Mouse (Mus musculus) kidney, postnatal 0 days (tissue): ENCODE measurements around the gene Mrps18b. TPM values are rescaled to one million over a fixed set of nuclear protein-coding genes. Genes with fewer than 3 reads are reported as not detected.

ENCODE experiments used
- ATAC-seq: fragments of 200-750 bp; cut with Nextera tagmentation; replicated peaks from 2 replicates; pipeline ENCODE4 v1.8.0; 2017; ENCODE audit warnings: low read depth, moderate number of reproducible peaks, moderate TSS enrichment, moderate library complexity; ENCODE audit not compliant: low FRiP score
- DNase-seq: peaks from one replicate; pipeline ENCODE4 v3.0.0-alpha.2; 2016; ENCODE audit warnings: low spot score
- H3K27ac ChIP-seq: fragments of 300-500 bp; sonication (generic); 2 replicates; pipeline ENCODE4 v1.5.1; 2014; ENCODE audit warnings: mild to moderate bottlenecking
- H3K27me3 ChIP-seq: fragments of 300-500 bp; sonication (generic); 2 replicates; pipeline ENCODE4 v1.6.1; 2014; ENCODE audit warnings: low read length, mixed read lengths; ENCODE audit not compliant: insufficient read depth
- H3K36me3 ChIP-seq: fragments of 300-500 bp; sonication (generic); 2 replicates; pipeline ENCODE4 v1.6.1; 2014; ENCODE audit warnings: low read length, mixed read lengths; ENCODE audit not compliant: insufficient read depth
- H3K4me1 ChIP-seq: fragments of 300-500 bp; sonication (generic); replicated peaks from 2 replicates; pipeline ENCODE4 v1.6.1; 2014; ENCODE audit warnings: antibody characterized with exemption, low read length, mixed read lengths; ENCODE audit not compliant: insufficient read depth
- H3K4me2 ChIP-seq: fragments of 300-500 bp; sonication (generic); 2 replicates; pipeline ENCODE4 v1.6.1; 2014; ENCODE audit warnings: mild to moderate bottlenecking, low read length, moderate library complexity, mixed read lengths
- H3K4me3 ChIP-seq: fragments of 300-500 bp; sonication (generic); replicated peaks from 2 replicates; pipeline ENCODE4 v1.5.1; 2014; ENCODE audit warnings: low read depth, low read length
- H3K9ac ChIP-seq: fragments of 300-500 bp; sonication (generic); 2 replicates; pipeline ENCODE4 v1.6.1; 2014; ENCODE audit warnings: low read depth, low read length
- H3K9me3 ChIP-seq: fragments of 300-500 bp; sonication (generic); replicated peaks from 2 replicates; pipeline ENCODE4 v1.6.1; 2016; ENCODE audit warnings: low read length, inconsistent platforms, mixed read lengths
- CTCF ChIP-seq: IDR thresholded peaks from 2 replicates; pipeline ENCODE4 v1.5.1; 2016; ENCODE audit warnings: antibody characterized with exemption, low read depth, mild to moderate bottlenecking, moderate library complexity
- WGBS: fragments of 180-500 bp; shearing (Covaris S2); extraction: QIAGEN DNeasy Blood & Tissue Kit; methylation state at CpG from one replicate; pipeline ENCODE4 v1.1.7; 2014; 5-methylcytosine and 5-hydroxymethylcytosine counted together
- polyA plus RNA-seq: library from polyadenylated mRNA; unstranded; fragments of >200 nt; fragmentation: Nextera tagmentation; extraction: Ambion mirVana; gene quantifications from 2 replicates; pipeline ENCODE4 v1.2.1, GENCODE M21; 2015

Mrps18b gene
- polyA plus RNA-seq, 1 experiment from 2014 or later, result 94.7 TPM

- DNase-seq (peak; percentile 53), ATAC-seq (no peak)
- H3K27ac ChIP-seq, result peak overlapping the region; percentile 96
- 6% methylated on average over 26 of the region's 26 CpGs for WGBS
- H3K9me3 ChIP-seq, result no peaks in the 10 kb centered on the region
- peak; percentile 32; the same call in 1 of the 2 replicates for TF ChIP-seq CTCF
- peak overlapping the region; percentile 94 for H3K4me2 ChIP-seq
- no peaks in the 10 kb centered on the region for H3K36me3 ChIP-seq
- peak overlapping the region; percentile 61 for H3K4me3 ChIP-seq
- peaks cover 28% of the 10 kb centered on the region for H3K4me1 ChIP-seq
- peak overlapping the region; percentile 78 for H3K9ac ChIP-seq
- no peaks in the 10 kb centered on the region for H3K27me3 ChIP-seq
Observed at GRCm38 (mm10) chr17:35866911-35867890, 49.0 kb downstream of the Mrps18b start.

- peak overlapping the region; percentile 61 for H3K4me3 ChIP-seq
- H3K4me2 ChIP-seq, result peak overlapping the region; percentile 94
- H3K36me3 ChIP-seq, result no peaks in the 10 kb centered on the region
- DNase-seq (peak; percentile 67), ATAC-seq (peak; percentile 25; the same call in 1 of the 2 replicates)
- no peaks in the 10 kb centered on the region for H3K9me3 ChIP-seq
- H3K27ac ChIP-seq, result peak overlapping the region; percentile 96
- under 1% methylated on average over 38 of the region's 38 CpGs for WGBS
- peak overlapping the region; percentile 78 for H3K9ac ChIP-seq
- no peaks in the 10 kb centered on the region for H3K27me3 ChIP-seq
- H3K4me1 ChIP-seq, result peaks cover 28% of the 10 kb centered on the region
- no peak for TF ChIP-seq CTCF
Observed at GRCm38 (mm10) chr17:35866281-35866831, 49.8 kb downstream of the Mrps18b start.

- no peak for TF ChIP-seq CTCF
- DNase-seq (peak; percentile 93), ATAC-seq (peak; percentile 39)
- H3K4me1 ChIP-seq, result peaks cover 30% of the 10 kb centered on the region
- H3K9me3 ChIP-seq, result no peaks in the 10 kb centered on the region
- H3K4me3 ChIP-seq, result peak within 1 kb of the TSS; percentile 61
- WGBS, result under 1% methylated on average over 42 of the region's 48 CpGs
- no peaks in the 10 kb centered on the region for H3K36me3 ChIP-seq
- peak within 1 kb of the TSS; percentile 78 for H3K9ac ChIP-seq
- peak within 1 kb of the TSS; percentile 94 for H3K4me2 ChIP-seq
- peak within 1 kb of the TSS; percentile 96 for H3K27ac ChIP-seq
- no peaks in the 10 kb centered on the region for H3K27me3 ChIP-seq
Observed at GRCm38 (mm10) chr17:35865481-35866280, 50.5 kb downstream of the Mrps18b start, which contains the start of gene Ppp1r18. Gene Ppp1r18, plus strand, starts transcription at chr17:35865593.

- H3K4me3 ChIP-seq, result peak overlapping the region; percentile 61
- no peak for ATAC-seq
- TF ChIP-seq CTCF, result no peak
- WGBS, result 23% methylated on average over 10 of the region's 10 CpGs
- H3K9ac ChIP-seq, result peak overlapping the region; percentile 78; the same call in 1 of the 2 replicates
- H3K27ac ChIP-seq, result peak overlapping the region; percentile 96
- no peaks in the 10 kb centered on the region for H3K36me3 ChIP-seq
- peaks cover 28% of the 10 kb centered on the region for H3K4me1 ChIP-seq
- no peaks in the 10 kb centered on the region for H3K27me3 ChIP-seq
- H3K9me3 ChIP-seq, result no peaks in the 10 kb centered on the region
- no peak for DNase-seq
- H3K4me2 ChIP-seq, result peak overlapping the region; percentile 94
Observed at GRCm38 (mm10) chr17:35864832-35865353, 51.3 kb downstream of the Mrps18b start.

- under 1% methylated on average over 47 of the region's 47 CpGs for WGBS
- H3K36me3 ChIP-seq, result no peaks in the 10 kb centered on the region
- DNase-seq, result peak; percentile 97
- H3K4me3 ChIP-seq, result peak within 1 kb of the TSS; percentile 69
- H3K4me1 ChIP-seq, result peaks cover 11% of the 10 kb centered on the region; the same call in 1 of the 2 replicates
- no peaks in the 10 kb centered on the region for H3K9me3 ChIP-seq
- peak; percentile 62 for TF ChIP-seq CTCF
- H3K4me2 ChIP-seq, result peak within 1 kb of the TSS; percentile 74
- peak; percentile 87 for ATAC-seq
- H3K27ac ChIP-seq, result peak within 1 kb of the TSS; percentile 85
- H3K9ac ChIP-seq, result peak within 1 kb of the TSS; percentile 74
- no peaks in the 10 kb centered on the region for H3K27me3 ChIP-seq
Observed at GRCm38 (mm10) chr17:35861198-35861857, 54.9 kb downstream of the Mrps18b start, which contains the start of gene Nrm. Gene Nrm, plus strand, starts transcription at chr17:35861318.
